Mouse (Mus musculus) neural tube, embryonic 14.5 days (tissue): ENCODE data around the gene Hoxd8. TPM values are rescaled to one million over a fixed set of nuclear protein-coding genes. Genes with fewer than 3 reads are reported as not detected.
A peak's percentile ranks its signal among the peaks of the same experiment; 100 is the strongest.

Source experiments
- ATAC-seq: fragments of 200-750 bp; cut with Nextera tagmentation; 2 replicates; pipeline ENCODE4 v1.8.0; 2017; ENCODE audit warnings: low read depth, mild to moderate bottlenecking, moderate TSS enrichment, moderate library complexity
- H3K27ac ChIP-seq: fragments of 300-500 bp; sonication (generic); 2 replicates; pipeline ENCODE4 v1.5.1; 2014; ENCODE audit warnings: low read depth, mild to moderate bottlenecking, control low read depth, low read length, moderate library complexity, mixed read lengths
- H3K27me3 ChIP-seq: fragments of 300-500 bp; sonication (generic); 2 replicates; pipeline ENCODE4 v1.6.1; 2014; ENCODE audit warnings: low read length; ENCODE audit not compliant: control insufficient read depth, insufficient read depth
- H3K36me3 ChIP-seq: fragments of 300-500 bp; sonication (generic); 2 replicates; pipeline ENCODE4 v1.6.1; 2014; ENCODE audit warnings: low read length, mixed read lengths; ENCODE audit not compliant: control insufficient read depth, insufficient read depth
- H3K4me1 ChIP-seq: fragments of 300-500 bp; sonication (generic); 2 replicates; pipeline ENCODE4 v1.6.1; 2014; ENCODE audit warnings: low read length; ENCODE audit not compliant: control insufficient read depth, insufficient read depth
- H3K4me2 ChIP-seq: fragments of 300-500 bp; sonication (generic); 2 replicates; pipeline ENCODE4 v1.6.1; 2014; ENCODE audit warnings: mild to moderate bottlenecking, low read depth, low read length, control low read depth
- H3K4me3 ChIP-seq: fragments of 300-500 bp; sonication (generic); 2 replicates; pipeline ENCODE4 v1.5.1; 2014; ENCODE audit warnings: low read depth, low read length, control low read depth, mixed read lengths
- H3K9ac ChIP-seq: fragments of 300-500 bp; sonication (generic); replicated peaks from 2 replicates; pipeline ENCODE4 v1.6.1; 2014; ENCODE audit warnings: low read depth, mild to moderate bottlenecking, control low read depth, low read length, mixed read lengths
- H3K9me3 ChIP-seq: fragments of 300-500 bp; sonication (generic); 2 replicates; pipeline ENCODE4 v1.6.1; 2016; ENCODE audit warnings: low read length; ENCODE audit not compliant: control insufficient read depth
- WGBS: fragments of 180-500 bp; shearing (Covaris S2); extraction: QIAGEN DNeasy Blood & Tissue Kit; methylation state at CpG from one replicate; pipeline ENCODE4 v1.1.7; 2014; 5-methylcytosine and 5-hydroxymethylcytosine counted together
- polyA plus RNA-seq: library from polyadenylated mRNA; unstranded; fragments of >200 nt; fragmentation: Nextera tagmentation; extraction: Ambion mirVana; gene quantifications from 2 replicates; pipeline ENCODE4 v1.2.1, GENCODE M21; 2014

Gene Hoxd8
- polyA plus RNA-seq, 1 experiment from 2014 or later = 23.6 TPM

DNA sequence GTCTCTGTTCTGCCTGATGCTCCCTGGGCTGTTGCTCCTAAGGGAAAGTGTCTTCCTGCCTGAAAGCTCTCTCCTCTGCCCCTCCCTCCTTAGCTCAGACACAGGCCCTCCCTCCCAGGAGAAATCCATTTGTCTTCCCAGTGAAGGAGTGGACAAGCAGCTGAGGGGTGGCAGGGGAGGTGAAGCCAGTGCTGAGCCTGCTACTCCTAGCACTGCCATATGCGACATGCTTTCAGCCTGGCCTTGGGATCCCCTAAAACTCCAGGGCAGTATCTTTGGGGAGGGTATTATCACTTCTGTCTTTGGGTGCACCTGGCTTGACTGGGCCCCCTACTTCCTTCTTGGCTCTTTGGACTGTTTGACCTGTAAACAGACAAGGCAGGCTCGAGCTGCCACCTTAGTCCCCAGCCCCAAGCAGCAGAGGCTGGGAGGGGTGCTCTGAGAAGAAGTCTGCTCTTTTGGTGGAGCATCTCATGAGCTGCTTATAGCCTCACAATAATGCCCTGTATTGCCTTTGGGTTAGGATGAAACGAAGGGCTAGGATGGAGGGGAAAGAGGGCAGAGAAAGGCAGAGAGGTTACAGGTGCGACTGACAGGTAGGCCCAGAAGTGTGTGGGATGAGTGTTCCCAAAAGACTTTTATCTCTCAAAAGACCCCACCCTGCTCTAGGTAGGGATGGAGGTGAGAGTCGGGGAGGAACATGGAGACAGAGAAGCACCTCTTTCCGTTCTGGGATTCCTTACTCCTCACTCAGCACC lies 41.3 kb downstream of the Hoxd8 start:
- peak overlapping the region; percentile 91 for H3K27ac ChIP-seq
- H3K4me3 ChIP-seq = peak overlapping the region; percentile 22; the same call in 1 of the 2 replicates
- WGBS = 7% methylated on average over 6 of the region's 6 CpGs
- peaks cover 61% of the 10 kb centered on the region for H3K4me1 ChIP-seq
- peaks cover 14% of the 10 kb centered on the region for H3K36me3 ChIP-seq
- H3K9me3 ChIP-seq = no peaks in the 10 kb centered on the region
- no peak for ATAC-seq
- H3K9ac ChIP-seq = peak overlapping the region; percentile 62; the same call in 1 of the 2 replicates
- no peaks in the 10 kb centered on the region for H3K27me3 ChIP-seq
- peak overlapping the region; percentile 66 for H3K4me2 ChIP-seq

DNA sequence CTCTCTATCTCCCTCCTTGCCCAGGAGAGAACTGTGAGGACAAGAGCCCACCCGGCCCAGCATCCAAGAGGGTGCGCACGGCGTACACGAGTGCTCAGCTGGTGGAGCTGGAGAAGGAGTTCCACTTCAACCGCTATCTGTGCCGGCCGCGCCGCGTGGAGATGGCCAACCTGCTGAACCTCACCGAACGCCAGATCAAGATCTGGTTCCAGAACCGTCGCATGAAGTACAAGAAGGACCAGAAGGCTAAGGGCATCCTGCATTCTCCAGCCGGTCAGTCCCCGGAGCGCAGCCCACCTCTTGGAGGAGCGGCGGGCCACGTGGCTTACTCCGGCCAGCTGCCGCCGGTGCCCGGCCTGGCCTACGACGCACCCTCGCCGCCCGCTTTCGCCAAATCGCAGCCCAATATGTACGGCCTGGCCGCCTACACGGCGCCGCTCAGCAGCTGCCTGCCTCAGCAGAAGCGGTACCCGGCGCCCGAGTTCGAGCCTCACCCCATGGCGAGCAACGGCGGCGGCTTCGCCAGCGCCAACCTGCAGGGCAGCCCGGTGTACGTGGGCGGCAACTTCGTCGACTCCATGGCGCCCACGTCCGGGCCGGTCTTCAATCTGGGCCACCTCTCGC lies 42.0 kb downstream of the Hoxd8 start:
- Histone ChIP-seq H3K9ac (peak overlapping the region; percentile 62), H3K4me1 (peaks cover 60% of the 10 kb centered on the region), H3K36me3 (peaks cover 14% of the 10 kb centered on the region), H3K4me2 (peak overlapping the region; percentile 66), H3K27me3 (no peaks in the 10 kb centered on the region), H3K9me3 (no peaks in the 10 kb centered on the region), H3K4me3 (peak overlapping the region; percentile 22), H3K27ac (peak overlapping the region; percentile 91)
- under 1% methylated on average over 58 of the region's 58 CpGs for WGBS
- 0 out of 2 replicates have a peak, but pooled peaks have one; percentile 1 for ATAC-seq

DNA sequence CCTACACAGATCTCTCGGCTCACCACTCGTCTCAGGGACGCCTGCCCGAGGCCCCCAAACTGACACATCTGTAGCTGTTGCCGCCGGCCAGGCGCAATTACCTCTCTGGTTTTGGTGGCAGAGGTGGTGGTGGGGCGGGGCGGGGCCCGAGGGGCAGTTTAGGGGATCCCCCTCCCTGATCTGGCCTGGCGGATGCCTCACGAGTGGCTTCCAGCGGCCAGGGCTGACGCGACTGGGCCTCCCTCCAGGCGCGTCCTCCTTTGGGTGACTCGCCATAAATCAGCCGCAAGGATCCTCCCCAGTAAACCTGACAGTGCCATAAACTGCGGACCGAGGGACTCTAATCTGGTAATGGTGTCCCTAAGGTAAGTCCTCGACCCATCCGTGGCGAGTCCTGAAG lies 42.6 kb downstream of the Hoxd8 start:
- peak overlapping the region; percentile 66 for H3K4me2 ChIP-seq
- H3K36me3 ChIP-seq = peaks cover 14% of the 10 kb centered on the region
- peak; percentile 7; the same call in 1 of the 2 replicates for ATAC-seq
- H3K27me3 ChIP-seq = no peaks in the 10 kb centered on the region
- no peaks in the 10 kb centered on the region for H3K9me3 ChIP-seq
- 3% methylated on average over 24 of the region's 24 CpGs for WGBS
- peak overlapping the region; percentile 62 for H3K9ac ChIP-seq
- peaks cover 63% of the 10 kb centered on the region for H3K4me1 ChIP-seq
- peak overlapping the region; percentile 22 for H3K4me3 ChIP-seq
- peak overlapping the region; percentile 91 for H3K27ac ChIP-seq

DNA sequence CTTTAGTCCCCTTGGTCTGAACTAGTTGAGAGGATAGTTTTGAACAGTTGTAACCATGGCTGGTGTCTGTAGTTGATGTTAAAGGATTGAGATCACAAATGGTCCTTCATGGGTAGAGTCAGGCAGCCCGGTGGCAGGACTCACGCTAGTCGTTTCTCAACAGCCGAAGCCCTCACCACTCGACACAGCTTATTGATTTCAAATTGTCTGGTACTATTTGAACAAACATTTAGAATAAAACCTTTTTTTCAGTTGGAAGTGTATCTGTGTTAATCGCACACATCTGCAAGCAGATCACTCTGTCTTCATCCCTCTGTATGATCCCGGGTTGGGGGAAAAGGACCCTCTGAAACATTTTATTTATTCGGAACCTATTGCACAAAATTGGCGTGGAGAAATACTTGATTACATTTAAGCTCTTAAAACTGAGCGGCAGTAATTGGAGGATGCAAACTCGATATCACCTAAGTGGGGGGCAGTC lies 43.3 kb downstream of the Hoxd8 start:
- H3K4me2 ChIP-seq = peak overlapping the region; percentile 66; the same call in 1 of the 2 replicates
- H3K27ac ChIP-seq = peak overlapping the region; percentile 91
- 9% methylated on average over 11 of the region's 11 CpGs for WGBS
- ATAC-seq = no peak
- peak overlapping the region; percentile 22; the same call in 1 of the 2 replicates for H3K4me3 ChIP-seq
- H3K27me3 ChIP-seq = no peaks in the 10 kb centered on the region
- H3K4me1 ChIP-seq = peaks cover 65% of the 10 kb centered on the region
- peaks cover 14% of the 10 kb centered on the region for H3K36me3 ChIP-seq
- H3K9ac ChIP-seq = peak overlapping the region; percentile 51; the same call in 1 of the 2 replicates
- H3K9me3 ChIP-seq = no peaks in the 10 kb centered on the region

DNA sequence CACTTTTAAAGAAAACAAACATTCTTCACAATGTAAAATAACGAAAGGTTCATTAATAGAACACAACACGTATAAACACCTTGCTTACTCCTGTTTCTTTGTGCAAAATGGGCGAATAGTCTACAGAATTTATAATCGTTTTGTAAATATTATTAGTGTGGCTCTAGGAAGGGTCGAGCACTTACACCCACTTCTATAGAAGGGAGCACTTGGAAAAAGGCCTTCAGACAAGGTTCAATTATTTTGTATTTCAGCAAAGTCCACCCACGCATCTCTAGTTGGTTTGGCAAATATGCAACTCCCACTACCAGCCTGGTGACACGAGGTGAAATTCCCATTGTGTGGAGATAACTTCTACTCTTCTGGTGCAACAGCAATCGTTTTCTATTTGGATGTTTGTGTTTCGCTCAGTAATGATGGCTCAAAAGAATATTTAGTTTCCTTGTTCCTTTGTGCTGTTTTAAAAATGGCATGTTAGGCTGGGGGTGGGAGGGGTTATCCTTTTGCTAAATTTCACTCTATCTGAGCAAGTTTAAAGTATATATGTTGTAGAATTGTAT lies 44.1 kb downstream of the Hoxd8 start:
- Histone ChIP-seq H3K9me3 (no peaks in the 10 kb centered on the region), H3K27ac (peak overlapping the region; percentile 91), H3K27me3 (no peaks in the 10 kb centered on the region)

DNA sequence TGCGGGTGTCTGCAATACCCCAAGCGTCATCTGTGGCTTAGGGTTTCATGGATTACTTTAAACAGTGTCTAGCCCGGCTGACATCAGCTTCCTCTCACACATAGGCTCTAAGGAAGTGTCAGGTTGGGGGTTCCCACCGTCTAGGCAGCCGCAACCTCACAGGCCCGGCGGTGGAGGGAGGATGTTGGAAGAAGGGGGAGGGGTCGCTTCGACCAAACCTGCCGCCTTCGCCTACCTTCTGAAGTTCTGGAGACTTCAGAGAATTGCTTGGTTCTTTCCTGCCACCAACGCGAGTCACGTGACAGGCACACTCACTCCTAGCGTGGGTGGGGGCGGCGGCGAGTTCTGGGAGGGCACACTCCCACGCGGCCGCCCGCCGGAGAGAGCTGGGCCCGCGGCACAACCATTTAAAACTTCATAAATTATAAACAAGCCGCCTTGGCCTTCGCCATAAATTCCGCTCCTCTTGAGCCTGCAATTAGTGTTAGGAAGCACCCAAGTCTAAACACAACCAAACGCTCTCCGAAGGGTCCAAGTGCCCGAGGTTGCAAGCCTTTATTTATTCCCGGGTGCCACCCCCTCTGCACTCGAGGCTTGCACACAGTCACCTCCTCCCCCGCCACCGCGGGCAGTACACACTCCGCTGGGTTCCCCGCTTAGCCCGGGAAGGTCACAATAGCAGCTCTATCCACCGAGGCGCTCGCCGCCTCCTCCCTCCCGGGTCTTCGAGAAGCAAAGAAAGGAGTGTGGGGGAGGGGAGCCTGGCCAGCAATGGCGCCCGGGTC lies 45.1 kb downstream of the Hoxd8 start:
- Histone ChIP-seq H3K4me1 (peaks cover 72% of the 10 kb centered on the region), H3K4me3 (peak overlapping the region; percentile 28), H3K27me3 (no peaks in the 10 kb centered on the region), H3K9me3 (no peaks in the 10 kb centered on the region), H3K9ac (peak overlapping the region; percentile 51), H3K27ac (peak overlapping the region; percentile 91), H3K4me2 (peak overlapping the region; percentile 66), H3K36me3 (peaks cover 12% of the 10 kb centered on the region)
- WGBS = under 1% methylated on average over 47 of the region's 47 CpGs
- ATAC-seq = peak; percentile 83

More for the DNA sequence above, 44.1 kb downstream of the Hoxd8 start:
- 13% methylated on average over 9 of the region's 9 CpGs for WGBS
- peaks cover 14% of the 10 kb centered on the region for H3K36me3 ChIP-seq
- H3K4me1 ChIP-seq = peaks cover 72% of the 10 kb centered on the region
- H3K4me2 ChIP-seq = peak overlapping the region; percentile 66
- ATAC-seq = no peak
- H3K4me3 ChIP-seq = peak overlapping the region; percentile 28; the same call in 1 of the 2 replicates
- peak overlapping the region; percentile 51 for H3K9ac ChIP-seq

DNA sequence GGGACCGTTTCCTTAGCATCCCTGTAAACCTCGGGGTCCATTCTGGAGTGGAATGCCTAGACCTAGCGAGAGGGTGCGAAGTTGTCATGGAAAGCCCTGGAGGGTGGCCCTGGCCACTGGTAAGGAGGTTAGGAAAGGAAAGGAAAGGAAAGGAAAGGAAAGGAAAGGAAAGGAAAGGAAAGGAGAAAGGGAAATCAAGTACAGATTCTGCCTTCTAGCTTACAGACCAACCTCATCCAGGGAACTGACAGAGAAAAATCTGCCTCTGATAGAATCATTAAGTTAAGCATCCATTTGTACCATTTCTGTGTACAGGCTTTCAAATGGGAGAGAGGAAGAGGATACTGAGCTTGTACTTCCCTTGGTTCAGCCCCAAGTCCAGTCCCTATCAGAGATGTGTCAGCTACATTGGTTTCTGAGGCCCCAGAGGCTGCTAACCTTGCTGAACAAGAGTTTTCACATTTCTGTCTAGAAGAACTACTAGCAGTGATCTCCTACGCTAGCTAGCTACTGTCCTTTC lies 46.4 kb downstream of the Hoxd8 start:
- H3K36me3 ChIP-seq = peaks cover 12% of the 10 kb centered on the region
- H3K4me3 ChIP-seq = no peak overlapping the region

DNA sequence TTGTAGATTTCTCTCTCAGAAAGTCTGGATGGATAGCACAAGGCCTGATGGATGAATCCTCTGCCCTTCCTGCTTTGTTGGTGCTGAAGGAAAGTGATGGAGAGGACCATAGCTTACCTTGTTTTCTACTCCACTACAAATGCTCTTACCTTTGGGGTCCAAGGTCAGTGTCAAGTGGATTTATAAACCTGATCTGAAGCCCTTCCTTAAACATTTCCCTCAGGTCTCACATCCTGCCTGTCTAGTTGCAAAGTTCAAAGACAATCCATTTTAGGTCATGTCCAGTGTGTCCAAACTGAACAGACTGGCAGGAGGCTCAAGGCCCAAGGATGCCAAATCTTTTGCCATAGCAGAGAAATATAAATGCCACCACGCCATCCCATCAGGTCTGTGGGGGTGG lies 47.4 kb downstream of the Hoxd8 start:
- no peak overlapping the region for H3K9ac ChIP-seq
- 93% methylated on average over 1 of the region's 1 CpGs for WGBS
- H3K4me2 ChIP-seq = no peak overlapping the region; the same call in 1 of the 2 replicates
- H3K4me1 ChIP-seq = peaks cover 48% of the 10 kb centered on the region
- H3K36me3 ChIP-seq = peaks cover 4% of the 10 kb centered on the region
- H3K9me3 ChIP-seq = no peaks in the 10 kb centered on the region
- H3K27me3 ChIP-seq = no peaks in the 10 kb centered on the region
- no peak overlapping the region for H3K4me3 ChIP-seq
- no peak for ATAC-seq
- H3K27ac ChIP-seq = no peak overlapping the region

More for the DNA sequence above, 46.4 kb downstream of the Hoxd8 start:
- Histone ChIP-seq H3K27me3 (no peaks in the 10 kb centered on the region), H3K27ac (peak overlapping the region; percentile 91), H3K4me2 (no peak overlapping the region), H3K4me1 (peaks cover 59% of the 10 kb centered on the region), H3K9me3 (no peaks in the 10 kb centered on the region), H3K9ac (no peak overlapping the region)
- WGBS = 39% methylated on average over 5 of the region's 5 CpGs
- no peak for ATAC-seq
